Mouse (Mus musculus) MEL (cell line): ENCODE results near the gene Smc4. TPM values are rescaled to one million over a fixed set of nuclear protein-coding genes. Genes with fewer than 3 reads are reported as not detected.

ENCODE experiments used
- DNase-seq: peaks from one replicate; pipeline ENCODE4 v3.0.0; 2011; ENCODE audit warnings: low read depth, low spot score
- H3K27ac ChIP-seq: 2 replicates; pipeline ENCODE4 v1.5.1; 2012; ENCODE audit warnings: low read depth, mild to moderate bottlenecking, control low read depth, low read length, moderate library complexity; ENCODE audit not compliant: control insufficient read depth
- H3K27me3 ChIP-seq, 2 experiments: fragments of 150-350 bp in 1 of 2; sonication (generic) in 1 of 2; 2 replicates each; pipeline ENCODE4 v1.6.1; 2012; ENCODE audit warnings: low read length in 2 of 2, mild to moderate bottlenecking in 2 of 2, improper control_type of control experiment in 1 of 2, moderate library complexity in 1 of 2; ENCODE audit not compliant: insufficient read depth in 2 of 2, control insufficient read depth in 1 of 2
- H3K36me3 ChIP-seq, 2 experiments: 2 replicates each; pipeline ENCODE4 v1.6.1; 2012 to 2014; ENCODE audit warnings: low read length in 2 of 2, improper control_type of control experiment in 1 of 2, inconsistent platforms in 1 of 2, mild to moderate bottlenecking in 1 of 2; ENCODE audit not compliant: insufficient read depth in 2 of 2, control insufficient read depth in 1 of 2
- H3K4me1 ChIP-seq, 2 experiments: fragments of 150-350 bp in 1 of 2; sonication (generic) in 1 of 2; 2 replicates each; pipeline ENCODE4 v1.6.1; 2012; ENCODE audit warnings: low read length in 2 of 2, improper control_type of control experiment in 1 of 2, mild to moderate bottlenecking in 1 of 2; ENCODE audit not compliant: insufficient read depth in 2 of 2, control insufficient read depth in 1 of 2
- H3K4me3 ChIP-seq, 2 experiments: fragments of 150-350 bp in 1 of 2; sonication (generic) in 1 of 2; 2 replicates each; pipeline ENCODE4 v1.5.1; 2012; ENCODE audit warnings: low read depth in 2 of 2, low read length in 2 of 2, mild to moderate bottlenecking in 2 of 2, moderate library complexity in 2 of 2, control low read depth in 1 of 2, improper control_type of control experiment in 1 of 2; ENCODE audit not compliant: control insufficient read depth in 1 of 2, insufficient read depth in 1 of 2
- H3K79me2 ChIP-seq: 2 replicates; pipeline ENCODE4 v1.6.1; 2012; ENCODE audit warnings: mild to moderate bottlenecking, low read length, moderate library complexity; ENCODE audit not compliant: control insufficient read depth, poor library complexity, insufficient read depth
- H3K9ac ChIP-seq: 2 replicates; pipeline ENCODE4 v1.6.1; 2012; ENCODE audit warnings: low read depth, mild to moderate bottlenecking, control low read depth, low read length, moderate library complexity; ENCODE audit not compliant: control insufficient read depth, poor library complexity, severe bottlenecking
- H3K9me3 ChIP-seq: fragments of 150-350 bp; sonication (generic); replicated peaks from 2 replicates; pipeline ENCODE4 v1.6.1; 2012; ENCODE audit warnings: mild to moderate bottlenecking, low read length, improper control_type of control experiment, moderate library complexity; ENCODE audit not compliant: insufficient read depth
- CHD1 ChIP-seq: IDR thresholded peaks from 2 replicates; pipeline ENCODE4 v1.6.1; 2012; ENCODE audit warnings: low read depth, mild to moderate bottlenecking, inconsistent platforms, low read length, improper control_type of control experiment
- CTCF ChIP-seq, 3 experiments: IDR thresholded peaks in 2 of 3; conservative IDR thresholded peaks in 1 of 3; 2 replicates each; pipeline ENCODE4 v1.5.1; 2011 to 2012; ENCODE audit warnings: low read length in 3 of 3, low read depth in 2 of 3, mild to moderate bottlenecking in 2 of 3, improper control_type of control experiment in 1 of 3, inconsistent platforms in 1 of 3, mixed read lengths in 1 of 3, moderate library complexity in 1 of 3; ENCODE audit not compliant: control insufficient read depth in 1 of 3, insufficient read depth in 1 of 3, poor library complexity in 1 of 3, severe bottlenecking in 1 of 3
- ETS1 ChIP-seq: IDR thresholded peaks from 2 replicates; pipeline ENCODE4 v1.6.1; 2012; ENCODE audit warnings: low read depth, mild to moderate bottlenecking, inconsistent platforms, low read length, improper control_type of control experiment, moderate library complexity
- KAT2A ChIP-seq: conservative IDR thresholded peaks from 2 replicates; pipeline ENCODE4 v1.6.1; 2012; ENCODE audit warnings: low read depth, low read length, improper control_type of control experiment, inconsistent platforms
- MAX ChIP-seq: IDR thresholded peaks from 2 replicates; pipeline ENCODE4 v1.6.1; 2011; ENCODE audit warnings: low read length, improper control_type of control experiment
- MEF2A ChIP-seq: IDR thresholded peaks from 2 replicates; pipeline ENCODE4 v1.6.1; 2014; ENCODE audit warnings: low read depth, mild to moderate bottlenecking, inconsistent platforms, low read length, improper control_type of control experiment; ENCODE audit not compliant: poor library complexity, insufficient replicate concordance, severe bottlenecking; ENCODE audit errors: extremely low read depth
- MXI1 ChIP-seq: IDR thresholded peaks from 2 replicates; pipeline ENCODE4 v1.6.1; 2011; ENCODE audit warnings: mild to moderate bottlenecking, low read depth, low read length, improper control_type of control experiment
- MYC ChIP-seq: IDR thresholded peaks from 2 replicates; pipeline ENCODE4 v1.6.1; 2011; ENCODE audit warnings: low read depth, mild to moderate bottlenecking, low read length, improper control_type of control experiment, moderate library complexity
- RAD21 ChIP-seq: IDR thresholded peaks from 2 replicates; pipeline ENCODE4 v1.6.1; 2011; ENCODE audit warnings: mild to moderate bottlenecking, low read depth, low read length, improper control_type of control experiment
- SIN3A ChIP-seq: IDR thresholded peaks from 2 replicates; pipeline ENCODE4 v1.6.1; 2012; ENCODE audit warnings: low read length, improper control_type of control experiment, inconsistent platforms
- SMC3 ChIP-seq: IDR thresholded peaks from 2 replicates; pipeline ENCODE4 v1.6.1; 2011; ENCODE audit warnings: low read depth, low read length, improper control_type of control experiment
- ZC3H11A ChIP-seq: IDR thresholded peaks from 2 replicates; pipeline ENCODE4 v1.6.1; 2012; ENCODE audit warnings: low read depth, mild to moderate bottlenecking, inconsistent platforms, low read length, improper control_type of control experiment
- ZNF384 ChIP-seq: IDR thresholded peaks from 2 replicates; pipeline ENCODE4 v1.6.1; 2012; ENCODE audit warnings: low read depth, mild to moderate bottlenecking, inconsistent platforms, low read length, improper control_type of control experiment
- polyA plus RNA-seq, 2 experiments: library from polyadenylated mRNA; stranded (reverse) in 1 of 2; unstranded in 1 of 2; fragments of >175 nt in 1 of 2; fragments of >200 nt in 1 of 2; gene quantifications; 2 replicates each; pipeline versions ENCODE4 v1.2.1 to v1.2.4; 2012; ENCODE audit warnings: low replicate concordance in 2 of 2, low read depth in 1 of 2; ENCODE audit not compliant: insufficient read length in 2 of 2, insufficient read depth in 1 of 2, missing spikeins in 1 of 2
- total RNA-seq: library from RNA; depleted of rRNA; stranded (reverse); fragments of 300-350 nt; gene quantifications from 2 replicates; pipeline ENCODE4 v1.2.3, GENCODE M21; 2012; rRNA removed

The Smc4 gene
- total and polyA plus RNA-seq, 3 experiments = 75.9 to 1,112 (median 88.7) TPM

DNA sequence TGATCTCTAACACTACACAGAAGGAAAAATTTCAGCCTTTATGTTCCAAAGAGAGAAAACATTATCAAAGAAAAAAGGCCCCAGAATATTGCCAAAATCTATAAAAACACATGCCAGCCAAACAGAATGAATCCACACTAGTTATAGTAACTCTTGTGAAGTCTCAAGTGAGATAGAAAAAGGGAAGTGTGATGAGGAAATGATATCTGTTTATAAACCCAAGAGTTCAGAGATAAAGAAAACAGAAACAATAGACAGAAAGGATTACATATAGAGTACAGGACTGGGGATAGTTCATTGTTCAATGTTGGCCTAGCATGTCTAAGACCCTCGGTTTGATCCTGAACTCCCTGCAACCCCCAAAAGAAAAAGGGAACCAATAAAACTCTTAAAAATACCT is 58.2 kb downstream of the Smc4 start (continued):
- TF ChIP-seq ZC3H11A = no peak
- TF ChIP-seq, all 39 proteins: peak for 9

DNA sequence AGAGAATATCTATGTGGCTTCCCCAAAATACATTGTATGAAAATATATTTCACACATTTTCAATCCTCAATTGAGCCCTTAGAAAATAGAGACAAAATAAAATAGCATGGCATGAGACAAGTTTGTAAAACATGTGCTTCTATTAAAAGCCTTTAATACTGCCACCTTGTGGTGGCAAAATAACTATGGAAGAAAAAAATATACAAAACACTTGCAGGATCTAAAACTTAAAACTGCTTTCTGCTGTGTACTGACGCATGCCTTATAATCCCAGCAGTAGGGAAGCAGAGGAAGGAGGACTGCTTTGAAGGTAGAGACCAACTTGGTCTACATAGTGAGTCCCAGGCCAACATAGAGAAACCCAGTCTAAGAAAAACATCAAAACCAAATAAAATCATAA is 59.5 kb downstream of the Smc4 start:
- no peaks in the 10 kb centered on the region for H3K79me2 ChIP-seq
- no peak overlapping the region for H3K9ac ChIP-seq
- peaks cover 12 to 16% of the 10 kb centered on the region in 2 experiments for H3K4me1 ChIP-seq
- H3K27ac ChIP-seq = no peak overlapping the region
- TF ChIP-seq SMC3 (peak; percentile 74), MEF2A (no peak), ZC3H11A (peak; percentile 59; the same call in 1 of the 2 replicates), CTCF (IDR thresholded peaks at IDR 0.05 in 2 of 3, conservative IDR thresholded peaks at IDR 0.05 in 1 of 3; ENCODE audit: control insufficient read depth in 1 of 3, insufficient read depth in 1 of 3, low read depth in 2 of 3, low read length in 3 of 3, poor library complexity in 1 of 3, severe bottlenecking in 1 of 3) (peak in 2 of 3 experiments; percentile 42 to 72; a peak in 3 of 6 replicates), MXI1 (peak; percentile 91), ZNF384 (peak; percentile 75), RAD21 (peak; percentile 68), MAX (peak; percentile 95), CHD1 (no peak), SIN3A (peak; percentile 69; the same call in 1 of the 2 replicates), KAT2A (no peak), ETS1 (0 out of 2 replicates have a peak, but pooled peaks have one; percentile 8), MYC (peak; percentile 99)
- no peaks in the 10 kb centered on the region for H3K9me3 ChIP-seq
- H3K27me3 ChIP-seq = no peaks in the 10 kb centered on the region
- H3K36me3 ChIP-seq = peaks cover 0 to 23% of the 10 kb centered on the region in 2 experiments; a peak in 2 of 4 replicates
- DNase-seq = peak; percentile 77
- H3K4me3 ChIP-seq = no peak overlapping the region

Other genes starting within 250 kb of the Smc4 start
- 2.2 and 2.7 TPM in 2 replicates for gene 1110032F04Rik, start 135.2 kb upstream of the Smc4 start, total RNA-seq
- 1 to 10 TPM in 1 of 2 experiments, not detected in 1; 2.0 TPM for gene 1110032F04Rik, start 135.2 kb upstream of the Smc4 start, polyA plus RNA-seq
- gene Ift80, start 168 bp upstream of the Smc4 start, total RNA-seq = 4.6 and 6.3 TPM in 2 replicates
- gene Ift80, start 168 bp upstream of the Smc4 start, polyA plus RNA-seq = 1 to 10 TPM in 1 of 2 experiments, not detected in 1; 8.4 TPM
- gene Trim59, start 40.0 kb downstream of the Smc4 start, total RNA-seq = 11.3 and 14.8 TPM in 2 replicates
- gene Trim59, start 40.0 kb downstream of the Smc4 start, polyA plus RNA-seq = 10 to 100 TPM in 1 of 2 experiments, not detected in 1; 17.4 TPM
- 19.4 and 19.5 TPM in 2 replicates for gene Kpna4, start 122.4 kb downstream of the Smc4 start, total RNA-seq
- 10 to 100 TPM; 38.5 to 50.5 TPM for gene Kpna4, start 122.4 kb downstream of the Smc4 start, polyA plus RNA-seq
- not detected in 2 replicates for gene Arl14, start 217.7 kb downstream of the Smc4 start, total RNA-seq
- gene Arl14, start 217.7 kb downstream of the Smc4 start, polyA plus RNA-seq = not detected